Mouse (Mus musculus): ENCODE data around the gene Wfdc15a. TPM values are rescaled to one million over a fixed set of nuclear protein-coding genes. Genes with fewer than 3 reads are reported as not detected.

Gene Wfdc15a
- polyA plus RNA-seq, 1 experiment from 2014 or later: not detected

- Histone ChIP-seq H3K27me3 (no peaks in the 10 kb centered on the region), H3K4me2 (replicated peaks) (no peak overlapping the region), H3K9me3 (no peaks in the 10 kb centered on the region), H3K36me3 (no peaks in the 10 kb centered on the region), H3K4me3 (no peak overlapping the region), H3K4me1 (no peaks in the 10 kb centered on the region), H3K9ac (replicated peaks) (no peak overlapping the region), H3K27ac (replicated peaks) (no peak overlapping the region)
- 84% methylated on average over 5 of the region's 5 CpGs for WGBS
- no peak for ATAC-seq (ENCODE audit: low FRiP score, low read depth)
Observed at GRCm38 (mm10) chr2:164194959-164195630, 4.8 kb downstream of the Wfdc15a start.

- H3K4me1 ChIP-seq: no peaks in the 10 kb centered on the region
- ATAC-seq (ENCODE audit: low FRiP score, low read depth): no peak
- no peaks in the 10 kb centered on the region for H3K36me3 ChIP-seq
- no peak overlapping the region for H3K4me3 ChIP-seq
- no peaks in the 10 kb centered on the region for H3K27me3 ChIP-seq
- no peaks in the 10 kb centered on the region for H3K9me3 ChIP-seq
- H3K4me2 ChIP-seq (replicated peaks): no peak overlapping the region
- no peak overlapping the region for H3K27ac ChIP-seq (replicated peaks)
- H3K9ac ChIP-seq (replicated peaks): no peak overlapping the region
Observed at GRCm38 (mm10) chr2:164192279-164192678, 7.7 kb downstream of the Wfdc15a start.

GRCm38 (mm10) chr2:164190576-164190975, 9.4 kb downstream of the Wfdc15a start, which contains the start of gene Wfdc12:
TSS of gene Wfdc12 (minus strand) at chr2:164190608.
- WGBS: 86% methylated on average over 6 of the region's 6 CpGs
- ATAC-seq (ENCODE audit: low FRiP score, low read depth): no peak
- no peaks in the 10 kb centered on the region for H3K4me1 ChIP-seq
- no peak within 1 kb of the TSS for H3K4me3 ChIP-seq
- H3K36me3 ChIP-seq: no peaks in the 10 kb centered on the region
- no peaks in the 10 kb centered on the region for H3K27me3 ChIP-seq
- H3K9me3 ChIP-seq: no peaks in the 10 kb centered on the region
- no peak within 1 kb of the TSS for H3K9ac ChIP-seq (replicated peaks)
- no peak within 1 kb of the TSS for H3K4me2 ChIP-seq (replicated peaks)
- H3K27ac ChIP-seq (replicated peaks): no peak within 1 kb of the TSS

GRCm38 (mm10) chr2:164188722-164189121, 11.2 kb downstream of the Wfdc15a start:
- Histone ChIP-seq H3K4me3 (no peak overlapping the region), H3K27ac (replicated peaks) (no peak overlapping the region), H3K9me3 (no peaks in the 10 kb centered on the region), H3K4me2 (replicated peaks) (no peak overlapping the region), H3K4me1 (peaks cover 10% of the 10 kb centered on the region; the same call in 1 of the 2 replicates), H3K27me3 (0 out of 2 replicates have a peak, but pooled peaks cover 3% of the 10 kb centered on the region), H3K36me3 (no peaks in the 10 kb centered on the region), H3K9ac (replicated peaks) (no peak overlapping the region)
- 31% methylated on average over 5 of the region's 5 CpGs for WGBS
- no peak for ATAC-seq (ENCODE audit: low FRiP score, low read depth)

GRCm38 (mm10) chr2:164184145-164184719, 15.7 kb downstream of the Wfdc15a start:
- ATAC-seq (ENCODE audit: low FRiP score, low read depth): no peak
- H3K27ac ChIP-seq (replicated peaks): no peak overlapping the region

GRCm38 (mm10) chr2:164183340-164183739, 16.6 kb downstream of the Wfdc15a start:
- no peak overlapping the region for H3K9ac ChIP-seq (replicated peaks)

More at GRCm38 (mm10) chr2:164184145-164184719, 15.7 kb downstream of the Wfdc15a start:
- no peak overlapping the region for H3K4me3 ChIP-seq
- H3K36me3 ChIP-seq: no peaks in the 10 kb centered on the region
- H3K9me3 ChIP-seq: no peaks in the 10 kb centered on the region
- peaks cover 10% of the 10 kb centered on the region; the same call in 1 of the 2 replicates for H3K27me3 ChIP-seq
- no peak overlapping the region for H3K4me2 ChIP-seq (replicated peaks)
- 38% methylated on average over 9 of the region's 9 CpGs for WGBS
- H3K4me1 ChIP-seq: peaks cover 10% of the 10 kb centered on the region; the same call in 1 of the 2 replicates
- H3K9ac ChIP-seq (replicated peaks): no peak overlapping the region

GRCm38 (mm10) chr2:164182692-164183255, 17.2 kb downstream of the Wfdc15a start, which contains the start of gene Wfdc5:
TSS of gene Wfdc5 (minus strand) at chr2:164182742.
- Histone ChIP-seq H3K4me3 (no peak within 1 kb of the TSS), H3K4me2 (replicated peaks) (no peak within 1 kb of the TSS), H3K27ac (replicated peaks) (no peak within 1 kb of the TSS), H3K4me1 (peaks cover 10% of the 10 kb centered on the region; the same call in 1 of the 2 replicates), H3K9ac (replicated peaks) (no peak within 1 kb of the TSS), H3K36me3 (no peaks in the 10 kb centered on the region), H3K9me3 (no peaks in the 10 kb centered on the region), H3K27me3 (peaks cover 12% of the 10 kb centered on the region)
- no peak for ATAC-seq (ENCODE audit: low FRiP score, low read depth)
- WGBS: 71% methylated on average over 7 of the region's 7 CpGs

More at GRCm38 (mm10) chr2:164183340-164183739, 16.6 kb downstream of the Wfdc15a start:
- H3K9me3 ChIP-seq: no peaks in the 10 kb centered on the region
- peaks cover 10% of the 10 kb centered on the region; the same call in 1 of the 2 replicates for H3K27me3 ChIP-seq
- no peak overlapping the region for H3K4me3 ChIP-seq
- H3K4me2 ChIP-seq (replicated peaks): no peak overlapping the region
- WGBS: 79% methylated on average over 9 of the region's 9 CpGs
- no peak for ATAC-seq (ENCODE audit: low FRiP score, low read depth)
- H3K27ac ChIP-seq (replicated peaks): no peak overlapping the region
- H3K36me3 ChIP-seq: no peaks in the 10 kb centered on the region
- peaks cover 10% of the 10 kb centered on the region; the same call in 1 of the 2 replicates for H3K4me1 ChIP-seq

- 92% methylated on average over 4 of the region's 4 CpGs for WGBS
- Histone ChIP-seq H3K27me3 (peaks cover 15% of the 10 kb centered on the region), H3K36me3 (no peaks in the 10 kb centered on the region), H3K4me3 (no peak overlapping the region), H3K4me2 (replicated peaks) (no peak overlapping the region), H3K9me3 (no peaks in the 10 kb centered on the region), H3K4me1 (peaks cover 10% of the 10 kb centered on the region; the same call in 1 of the 2 replicates), H3K27ac (replicated peaks) (no peak overlapping the region), H3K9ac (replicated peaks) (no peak overlapping the region)
- no peak for ATAC-seq (ENCODE audit: low FRiP score, low read depth)
Observed at GRCm38 (mm10) chr2:164180770-164181169, 19.2 kb downstream of the Wfdc15a start.

GRCm38 (mm10) chr2:164180124-164180523, 19.8 kb downstream of the Wfdc15a start:
- no peak overlapping the region for H3K9ac ChIP-seq (replicated peaks)
- no peaks in the 10 kb centered on the region for H3K9me3 ChIP-seq
- no peaks in the 10 kb centered on the region for H3K36me3 ChIP-seq
- H3K4me3 ChIP-seq: no peak overlapping the region
- H3K27me3 ChIP-seq: peaks cover 15% of the 10 kb centered on the region
- no peak for ATAC-seq (ENCODE audit: low FRiP score, low read depth)
- 41% methylated on average over 3 of the region's 3 CpGs for WGBS
- H3K27ac ChIP-seq (replicated peaks): no peak overlapping the region
- peaks cover 10% of the 10 kb centered on the region; the same call in 1 of the 2 replicates for H3K4me1 ChIP-seq
- no peak overlapping the region for H3K4me2 ChIP-seq (replicated peaks)

- no peaks in the 10 kb centered on the region for H3K9me3 ChIP-seq
- no peak overlapping the region for H3K4me2 ChIP-seq (replicated peaks)
- H3K4me1 ChIP-seq: peaks cover 4% of the 10 kb centered on the region; the same call in 1 of the 2 replicates
- no peaks in the 10 kb centered on the region for H3K36me3 ChIP-seq
- no peak overlapping the region for H3K9ac ChIP-seq (replicated peaks)
- WGBS: 87% methylated on average over 5 of the region's 5 CpGs
- no peak overlapping the region for H3K27ac ChIP-seq (replicated peaks)
- no peak overlapping the region for H3K4me3 ChIP-seq
- peaks cover 17% of the 10 kb centered on the region; the same call in 1 of the 2 replicates for H3K27me3 ChIP-seq
- no peak for ATAC-seq (ENCODE audit: low FRiP score, low read depth)
Observed at GRCm38 (mm10) chr2:164177831-164178230, 22.1 kb downstream of the Wfdc15a start.

- no peak overlapping the region for H3K9ac ChIP-seq (replicated peaks)
- ATAC-seq (ENCODE audit: low FRiP score, low read depth): no peak
Observed at GRCm38 (mm10) chr2:164175850-164176249, 24.1 kb downstream of the Wfdc15a start.

More at GRCm38 (mm10) chr2:164175850-164176249, 24.1 kb downstream of the Wfdc15a start:
- WGBS: 77% methylated on average over 3 of the region's 3 CpGs
- H3K4me1 ChIP-seq: peaks cover 12% of the 10 kb centered on the region
- H3K9me3 ChIP-seq: no peaks in the 10 kb centered on the region
- peaks cover 26% of the 10 kb centered on the region for H3K27me3 ChIP-seq
- no peak overlapping the region for H3K4me2 ChIP-seq (replicated peaks)
- no peak overlapping the region for H3K27ac ChIP-seq (replicated peaks)
- H3K4me3 ChIP-seq: no peak overlapping the region
- H3K36me3 ChIP-seq: no peaks in the 10 kb centered on the region

All from midbrain, embryonic 12.5 days (tissue).